Mouse (Mus musculus) large intestine, adult 2 months (tissue): ENCODE results near the gene Xdh. TPM values are rescaled to one million over a fixed set of nuclear protein-coding genes. Genes with fewer than 3 reads are reported as not detected.
A peak's percentile ranks its signal among the peaks of the same experiment; 100 is the strongest.
"Not testable (repeated sequence)": the region's sequence is repeated elsewhere in the genome, so short reads cannot be mapped to it uniquely, and the experiment has no call there.

ENCODE experiments used
- DNase-seq: peaks from one replicate; pipeline ENCODE4 v3.0.0-alpha.2; 2012; ENCODE audit warnings: low read depth, low spot score
- WGBS: fragments of 180-500 bp; shearing (Covaris S2); methylation state at CpG from one replicate; pipeline ENCODE4 v1.1.7; 2018; 5-methylcytosine and 5-hydroxymethylcytosine counted together
- polyA plus RNA-seq: library from polyadenylated mRNA; depleted of rRNA; stranded (reverse); fragments of >200 nt; gene quantifications from 2 replicates; pipeline ENCODE4 v1.2.3, GENCODE M21; 2012

Gene Xdh
- polyA plus RNA-seq, 1 experiment: 126 TPM

DNA sequence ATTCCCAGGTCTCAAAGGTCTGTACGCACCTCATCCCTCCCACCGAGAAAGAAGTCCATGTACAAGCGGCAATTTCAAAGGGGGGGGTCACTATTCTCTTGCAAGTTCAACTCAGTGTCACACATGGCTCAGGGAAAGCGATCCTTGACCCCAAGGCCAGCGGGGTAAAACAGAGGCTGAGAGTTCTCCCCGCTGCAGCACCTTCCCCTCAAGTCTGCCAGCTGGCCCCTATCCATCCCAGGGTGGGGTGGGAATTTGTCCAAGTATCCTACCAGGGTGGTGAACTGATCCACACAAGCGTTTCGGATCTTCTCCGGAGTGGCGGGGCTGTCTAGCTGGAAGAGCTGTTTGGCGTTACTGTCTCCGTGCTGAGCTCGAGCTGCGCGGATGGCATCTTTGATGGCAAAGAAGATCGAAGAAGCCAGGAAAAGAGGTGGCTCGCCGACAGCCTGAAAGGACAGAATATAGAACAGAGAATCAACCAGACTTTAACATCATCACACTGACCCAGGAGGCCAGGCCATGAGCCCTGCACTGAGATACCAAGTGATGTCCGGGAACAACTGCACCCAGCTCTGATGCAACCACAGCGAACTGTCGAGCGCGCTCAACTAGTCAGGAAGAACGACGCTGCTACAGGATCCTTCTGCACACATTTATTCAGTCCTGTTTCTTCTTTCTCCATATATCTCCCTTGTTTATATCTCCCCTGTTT is 63.8 kb downstream of the Xdh start:
- DNase-seq: no peak
- 81% methylated on average over 25 of the region's 25 CpGs for WGBS

DNA sequence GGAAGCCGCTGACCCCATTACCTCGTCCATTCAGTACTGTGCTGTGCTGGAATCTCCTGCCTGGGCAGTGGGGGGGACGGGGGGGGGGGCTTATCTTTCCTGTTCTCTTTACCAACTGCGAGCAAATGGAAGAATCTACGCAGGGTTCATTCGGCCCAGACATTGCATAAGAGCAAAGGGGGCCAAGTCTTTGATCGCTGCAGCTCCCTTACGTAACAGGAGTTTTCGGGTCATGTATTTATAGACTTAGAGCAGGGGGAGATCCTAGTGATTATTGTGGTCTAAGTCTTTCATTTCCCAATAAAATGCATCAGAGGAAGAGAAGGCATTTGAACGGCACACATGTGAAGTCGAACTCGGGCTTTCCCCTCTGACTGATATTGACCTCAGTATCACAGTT is 66.7 kb downstream of the Xdh start:
- WGBS: 83% methylated on average over 12 of the region's 12 CpGs
- no peak for DNase-seq

DNA sequence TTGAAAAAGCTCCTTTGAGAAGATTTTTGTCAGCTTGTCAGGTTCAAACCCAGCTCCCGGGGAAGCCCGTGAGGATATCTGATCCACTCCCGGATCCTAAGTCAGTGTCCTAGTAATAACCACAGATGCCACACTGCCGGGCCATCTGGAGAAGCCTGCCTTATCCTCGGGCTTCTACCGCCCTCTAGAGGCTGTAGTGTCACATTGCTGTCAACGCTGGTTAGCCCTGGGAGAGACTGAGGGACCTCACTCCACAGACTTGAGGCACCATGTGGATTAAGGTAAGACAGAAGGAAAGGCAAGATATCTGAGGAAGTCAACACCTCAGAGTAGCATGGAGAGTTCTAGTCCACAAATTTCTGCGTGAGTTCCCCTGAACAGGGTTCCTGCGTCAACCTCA is 67.8 kb downstream of the Xdh start:
- peak; percentile 64 for DNase-seq
- 12% methylated on average over 9 of the region's 9 CpGs for WGBS

- no peak for DNase-seq
- 39% methylated on average over 6 of the region's 6 CpGs for WGBS
Observed at GRCm38 (mm10) chr17:73881295-73881694, 68.7 kb downstream of the Xdh start.

DNA sequence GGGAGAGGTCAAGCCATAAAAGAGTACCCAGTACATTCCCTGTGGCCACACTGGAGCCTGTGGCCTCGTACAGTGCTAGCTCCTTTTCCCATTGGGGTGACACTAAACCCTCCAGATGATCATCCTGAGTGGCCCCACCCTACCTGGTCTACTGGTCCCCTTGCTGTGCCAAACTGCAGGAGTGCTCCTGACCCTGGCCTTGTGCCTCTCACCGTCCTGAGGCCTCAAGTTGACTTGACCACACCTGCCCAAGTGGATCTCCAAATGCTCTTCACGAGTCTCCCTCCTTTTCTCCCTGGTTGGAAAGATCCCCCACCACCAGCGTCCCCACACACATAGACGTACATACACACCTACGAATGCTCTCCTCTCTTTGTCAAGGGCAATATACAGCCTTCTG is 69.7 kb downstream of the Xdh start:
- DNase-seq: no peak
- 70% methylated on average over 6 of the region's 6 CpGs for WGBS

DNA sequence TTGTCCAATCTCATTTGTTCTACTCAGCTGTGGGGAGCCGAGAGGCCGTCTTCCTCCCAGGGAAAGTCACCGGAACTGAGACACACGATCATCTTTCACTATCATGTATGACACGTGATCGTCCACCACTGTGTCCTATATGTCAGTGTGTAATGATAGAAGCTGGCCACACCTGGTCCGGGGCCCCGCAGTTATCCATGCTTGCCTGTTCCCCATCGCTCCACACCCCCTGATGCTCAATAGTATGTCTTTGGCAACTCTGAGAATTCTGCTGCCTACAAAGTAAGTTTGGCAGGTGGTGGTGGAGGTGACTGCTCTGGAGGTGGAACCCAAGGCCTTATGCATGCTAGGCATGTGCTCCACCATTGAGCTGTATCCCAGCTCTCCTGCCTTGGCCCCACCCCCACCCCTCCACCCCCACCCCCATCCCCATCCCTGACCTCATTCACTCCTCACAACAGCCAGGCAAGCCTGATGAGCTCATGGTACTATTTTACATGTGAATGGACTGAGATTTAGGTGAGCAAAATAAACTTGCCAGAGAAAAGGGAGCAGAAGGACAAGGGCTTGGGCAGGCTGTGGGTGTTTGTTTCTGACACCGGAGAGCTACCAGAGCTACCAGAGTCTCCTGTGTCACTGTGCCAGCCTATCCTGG is 70.6 kb downstream of the Xdh start:
- WGBS: 90% methylated on average over 10 of the region's 10 CpGs
- DNase-seq: no peak

- WGBS: 68% methylated on average over 7 of the region's 7 CpGs
- no peak for DNase-seq
Observed at GRCm38 (mm10) chr17:73875674-73876073, 74.3 kb downstream of the Xdh start.

- 41% methylated on average over 4 of the region's 4 CpGs for WGBS
Observed at GRCm38 (mm10) chr17:73875268-73875667, 74.7 kb downstream of the Xdh start.

DNA sequence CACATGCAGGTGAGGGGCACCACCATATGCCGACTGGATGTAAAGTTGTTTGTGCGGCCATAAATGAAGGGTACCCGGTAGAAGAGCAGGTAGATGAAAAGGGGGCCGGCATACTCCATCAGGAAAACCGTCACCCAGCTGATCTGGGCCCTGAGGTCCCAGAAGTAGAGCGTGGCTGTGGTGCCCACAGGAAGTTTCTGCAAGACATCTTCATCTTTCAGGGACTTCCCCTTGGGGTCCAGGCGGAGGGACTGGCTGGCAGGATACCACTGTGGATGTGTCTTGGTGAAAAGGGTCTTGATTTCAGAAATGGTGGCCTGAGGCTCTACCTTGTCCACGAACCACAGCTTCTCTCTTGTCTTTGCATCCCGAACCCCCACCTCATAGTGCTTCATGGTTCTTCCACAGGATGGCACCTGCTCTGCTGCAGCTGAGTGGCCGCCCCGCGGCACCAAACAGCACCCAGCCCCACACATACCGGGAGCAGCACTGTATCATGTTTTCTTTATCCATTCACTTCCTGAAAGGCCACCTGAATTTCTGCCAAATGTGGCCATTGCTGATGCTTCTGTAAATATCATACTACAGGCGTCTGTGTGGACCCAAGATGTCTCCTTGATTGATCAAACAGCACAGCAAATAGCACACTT is 78.9 kb downstream of the Xdh start:
- DNase-seq: no peak
- WGBS: 80% methylated on average over 14 of the region's 14 CpGs

More at GRCm38 (mm10) chr17:73875268-73875667, 74.7 kb downstream of the Xdh start:
- DNase-seq: no peak

GRCm38 (mm10) chr17:73869008-73869685 is 80.8 kb downstream of the Xdh start:
- DNase-seq: no peak
- 90% methylated on average over 9 of the region's 9 CpGs for WGBS

- DNase-seq: no peak
- 74% methylated on average over 4 of the region's 4 CpGs for WGBS
Observed at GRCm38 (mm10) chr17:73853717-73854116, 96.3 kb downstream of the Xdh start.

- 74% methylated on average over 11 of the region's 11 CpGs for WGBS
- DNase-seq: no peak
Observed at GRCm38 (mm10) chr17:73853041-73853440, 97.0 kb downstream of the Xdh start.

DNA sequence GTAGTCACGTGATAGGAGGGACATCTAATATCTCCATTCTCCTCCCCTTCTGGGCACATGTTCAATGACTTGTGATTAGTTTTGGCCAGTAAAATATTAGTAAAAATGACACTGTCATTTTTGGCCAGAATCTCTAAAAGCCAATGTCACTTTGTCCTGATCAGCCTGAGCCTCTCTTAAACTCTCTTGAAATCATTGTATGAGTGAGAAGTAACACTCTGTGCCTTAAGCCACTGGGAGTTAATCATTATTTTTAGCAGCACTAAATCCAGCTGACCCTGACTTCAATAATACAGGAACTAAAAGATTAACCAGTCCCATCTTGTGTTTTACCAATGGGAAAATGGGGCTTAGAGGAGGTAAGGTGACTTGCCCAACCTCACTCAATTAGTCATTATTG is 102.6 kb downstream of the Xdh start:
- 76% methylated on average over 1 of the region's 1 CpGs for WGBS
- DNase-seq: no peak

GRCm38 (mm10) chr17:73845632-73846031 is 104.4 kb downstream of the Xdh start:
- DNase-seq: no peak
- 62% methylated on average over 3 of the region's 3 CpGs for WGBS

DNA sequence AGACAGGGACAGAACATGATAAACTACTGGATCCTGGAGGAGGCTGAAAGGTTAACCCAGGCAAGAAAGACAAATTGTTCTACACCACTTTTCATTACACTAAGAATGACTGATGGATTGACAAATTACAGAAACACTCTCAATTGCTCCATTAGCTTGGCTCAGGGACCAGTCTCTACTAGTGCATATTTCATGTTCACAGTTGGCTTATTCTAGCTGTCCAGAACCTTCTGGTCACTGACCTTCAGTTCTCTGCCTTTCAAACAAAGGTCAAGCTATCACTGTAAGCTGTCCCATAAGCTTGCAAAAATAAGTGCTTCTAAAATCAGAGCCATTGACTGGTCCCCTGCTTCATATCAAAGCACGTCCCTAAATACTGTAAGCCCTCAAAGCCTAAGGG is 107.0 kb downstream of the Xdh start:
- WGBS: 77% methylated on average over 1 of the region's 1 CpGs
- no peak for DNase-seq

DNA sequence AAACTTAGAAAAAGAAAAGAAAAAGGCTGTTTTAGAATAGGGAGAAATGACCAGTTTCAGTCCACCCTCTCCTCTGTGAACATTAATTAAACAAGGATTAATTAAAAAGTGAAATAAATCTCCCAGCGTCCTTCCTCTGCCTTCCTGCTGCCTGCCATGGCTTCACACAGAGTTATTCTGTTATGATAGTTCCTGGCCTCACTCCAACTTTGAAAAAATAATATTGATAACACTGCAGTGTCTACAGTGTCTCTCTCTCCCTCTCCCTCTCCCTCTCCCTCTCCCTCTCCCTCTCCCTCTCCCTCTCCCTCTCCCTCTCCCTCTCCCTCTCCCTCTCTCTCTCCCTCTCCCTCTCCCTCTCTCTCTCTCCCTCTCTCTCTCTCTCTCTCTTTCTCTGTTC is 110.1 kb downstream of the Xdh start:
- WGBS: 34% methylated on average over 1 of the region's 1 CpGs
- not testable (repeated sequence) for DNase-seq

GRCm38 (mm10) chr17:73839086-73839835 is 110.7 kb downstream of the Xdh start:
- WGBS: 66% methylated on average over 3 of the region's 3 CpGs
- no peak for DNase-seq

DNA sequence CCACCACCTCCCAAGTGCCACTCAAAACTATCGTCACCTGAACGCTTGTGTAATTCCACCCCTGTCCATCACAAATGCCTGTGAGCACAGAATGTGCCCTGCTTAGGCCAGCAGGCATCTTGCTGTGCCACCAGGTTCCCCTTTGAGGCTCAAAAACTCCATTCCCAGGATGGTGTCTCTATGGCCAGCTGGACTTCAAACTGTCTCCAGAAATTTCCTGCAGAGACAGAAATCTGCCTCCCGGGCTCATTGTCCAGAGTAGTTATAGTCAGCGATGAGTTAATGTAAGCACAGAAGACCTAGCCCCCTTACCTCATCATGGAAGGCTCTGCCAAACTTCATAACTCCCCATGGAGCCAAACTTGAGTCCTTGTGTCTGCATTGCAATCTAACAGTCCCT is 112.8 kb downstream of the Xdh start:
- WGBS: 82% methylated on average over 4 of the region's 4 CpGs
- DNase-seq: no peak

- no peak for DNase-seq
- WGBS: 97% methylated on average over 3 of the region's 3 CpGs
Observed at GRCm38 (mm10) chr17:73836601-73837000, 113.4 kb downstream of the Xdh start.
